Mouse (Mus musculus): ENCODE measurements around the gene Cxcl9. TPM values are rescaled to one million over a fixed set of nuclear protein-coding genes. Genes with fewer than 3 reads are reported as not detected.

Cxcl9 gene
- total RNA-seq, 1 experiment from 2014 or later = 0.12 TPM

DNA sequence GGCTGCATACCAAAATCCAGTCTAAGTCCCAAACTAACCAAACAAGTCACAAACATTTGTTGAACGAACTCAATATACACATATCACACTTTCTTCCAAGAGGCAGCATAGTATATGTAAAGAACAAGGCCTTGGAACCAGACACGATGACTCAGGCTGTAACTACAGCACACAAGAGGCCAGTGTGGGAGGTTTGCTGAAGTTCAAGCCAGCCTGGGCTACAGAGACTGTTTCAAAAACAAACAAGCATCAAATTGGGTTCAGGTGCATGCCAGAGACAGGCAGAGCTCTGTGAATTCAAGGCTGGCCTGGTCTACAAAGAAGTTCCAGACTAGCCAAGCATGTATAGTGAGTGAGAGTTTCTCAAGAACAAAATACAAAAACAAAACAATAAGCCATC is 33.4 kb downstream of the Cxcl9 start:
- ATAC-seq (ENCODE audit: extremely low read depth, insufficient number of reproducible peaks, low FRiP score, poor library complexity, severe bottlenecking) = no peak

- no peak for ATAC-seq (ENCODE audit: extremely low read depth, insufficient number of reproducible peaks, low FRiP score, poor library complexity, severe bottlenecking)
Measured at GRCm38 (mm10) chr5:92291652-92292414, 36.0 kb downstream of the Cxcl9 start.

GRCm38 (mm10) chr5:92287840-92288239 is 40.0 kb downstream of the Cxcl9 start:
- ATAC-seq (ENCODE audit: extremely low read depth, insufficient number of reproducible peaks, low FRiP score, poor library complexity, severe bottlenecking) = no peak

DNA sequence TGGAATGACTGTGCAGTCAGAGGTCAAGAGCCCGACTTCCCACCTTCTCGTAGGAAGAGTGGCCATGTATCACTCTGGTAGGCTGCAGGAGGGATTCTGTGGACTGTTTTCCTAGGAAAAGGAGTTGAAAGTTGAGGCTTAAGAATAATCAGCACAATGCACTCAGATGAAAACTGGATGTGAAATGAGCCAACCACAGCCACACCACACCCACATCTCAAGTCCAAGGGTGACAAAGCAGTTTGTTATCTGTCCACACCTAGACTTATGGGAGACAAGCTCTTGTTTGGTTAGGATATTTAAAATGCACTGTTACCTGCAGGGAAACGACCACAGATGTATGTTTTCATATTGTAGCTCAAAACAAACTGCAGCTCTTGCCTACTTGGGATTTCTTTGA is 44.8 kb downstream of the Cxcl9 start:
- ATAC-seq (ENCODE audit: extremely low read depth, insufficient number of reproducible peaks, low FRiP score, poor library complexity, severe bottlenecking) = no peak

DNA sequence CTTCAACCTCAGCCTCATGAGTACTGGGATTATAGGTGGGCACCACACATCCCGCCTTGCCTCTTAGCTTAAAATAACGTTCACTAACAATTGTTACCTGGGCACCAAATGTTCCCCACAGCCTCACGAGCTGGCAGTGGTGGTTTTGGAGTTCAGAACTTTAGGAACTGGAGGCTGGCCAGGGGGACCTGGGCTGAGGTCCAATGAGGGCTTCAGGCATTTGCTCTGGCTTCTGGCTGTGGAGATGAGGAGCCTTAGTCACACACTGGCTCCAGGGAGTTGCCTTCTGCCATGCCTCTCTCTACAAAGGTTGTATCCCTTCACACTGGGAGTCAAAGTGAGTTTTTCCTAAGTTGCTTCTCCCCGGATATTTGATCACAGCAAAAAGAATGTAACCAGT is 45.3 kb downstream of the Cxcl9 start:
- no peak for ATAC-seq (ENCODE audit: extremely low read depth, insufficient number of reproducible peaks, low FRiP score, poor library complexity, severe bottlenecking)

DNA sequence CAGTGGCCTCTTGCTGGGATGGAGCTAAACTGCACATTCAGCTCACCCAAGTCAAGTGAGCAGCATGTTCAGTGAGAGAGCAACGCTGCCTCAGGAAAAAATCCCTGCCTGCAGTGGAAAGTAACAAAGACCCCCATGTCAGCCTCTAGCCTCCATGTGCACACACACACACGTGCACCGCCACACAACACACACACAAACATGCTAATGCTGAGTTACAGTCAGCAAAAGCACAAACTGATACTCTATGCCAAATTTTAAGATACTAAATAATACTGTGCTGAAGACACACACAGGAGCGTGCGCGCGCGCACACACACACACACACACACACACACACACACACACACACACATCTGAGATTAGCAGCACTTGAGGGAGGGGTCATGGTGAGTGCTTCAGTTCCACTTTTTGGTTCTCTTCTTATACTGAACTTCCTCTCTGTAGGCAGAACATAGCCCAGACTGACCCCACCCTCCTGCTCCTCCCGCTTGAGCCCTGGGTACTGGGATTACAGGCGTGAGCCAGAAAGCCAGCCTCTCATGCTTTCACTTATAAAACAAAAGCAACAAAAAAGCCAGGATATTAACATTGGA is 48.8 kb downstream of the Cxcl9 start:
- peak; percentile 79 for ATAC-seq (ENCODE audit: extremely low read depth, insufficient number of reproducible peaks, low FRiP score, poor library complexity, severe bottlenecking)

DNA sequence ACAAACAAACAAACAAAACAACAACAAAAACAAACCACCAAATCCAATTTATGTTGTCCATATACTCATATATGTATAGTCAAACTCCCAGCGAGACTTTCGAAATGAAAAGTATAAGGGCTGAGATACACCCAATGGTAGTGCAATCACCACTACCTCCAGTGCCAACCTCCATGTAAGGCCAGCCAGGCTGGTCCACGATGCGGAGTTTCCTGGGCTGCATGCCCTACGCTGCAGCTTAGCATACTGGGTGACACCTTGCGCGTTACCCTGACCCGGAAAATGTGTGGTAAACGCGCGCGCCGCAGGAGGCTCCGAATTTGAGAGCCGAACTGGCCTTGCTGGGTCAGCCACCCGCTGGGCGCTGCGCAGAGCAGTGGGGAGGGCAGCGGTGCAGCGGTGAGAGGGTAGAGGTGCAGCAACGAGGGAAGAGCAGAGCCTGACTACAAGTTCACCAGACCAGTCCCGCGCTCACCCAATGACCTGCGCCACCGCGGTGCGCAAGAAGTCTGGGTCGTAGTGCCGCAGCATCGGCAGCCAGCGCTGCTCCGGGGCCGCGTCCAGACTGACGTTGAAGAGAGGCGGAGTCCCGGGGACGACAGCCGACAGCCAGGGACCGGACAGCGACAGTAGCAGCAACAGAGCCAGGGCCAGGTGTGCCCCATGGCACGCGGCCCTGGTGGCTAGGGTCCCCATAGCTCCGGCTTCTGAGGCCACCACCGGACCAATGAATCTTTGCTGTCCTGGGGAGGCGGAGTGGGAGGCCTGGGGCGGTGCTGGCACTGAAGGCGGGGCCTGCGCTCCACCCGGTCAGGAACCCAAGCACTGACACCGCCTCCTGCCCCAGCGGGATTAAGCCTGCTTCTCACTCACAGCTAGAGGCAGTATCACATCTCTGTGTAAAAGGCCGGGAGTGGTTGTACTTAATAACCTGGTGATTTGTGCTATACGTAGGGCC is 50.2 kb downstream of the Cxcl9 start, which contains the start of gene Naaa:
Gene Naaa (minus strand): TSS at position 734 of the 958 bp plus-strand sequence.
- ATAC-seq (ENCODE audit: extremely low read depth, insufficient number of reproducible peaks, low FRiP score, poor library complexity, severe bottlenecking) = peak; percentile 85

Other genes with a start within 250 kb of the Cxcl9 start
- 117 and 139 TPM in 2 replicates for gene G3bp2, start 244.4 kb downstream of the Cxcl9 start, total RNA-seq (2017)
- gene Uso1, start 190.1 kb downstream of the Cxcl9 start, total RNA-seq (2017) = 29.8 and 30.3 TPM in 2 replicates
- gene U90926, start 112.7 kb downstream of the Cxcl9 start, total RNA-seq (2017) = not detected in 2 replicates
- 0.86 and 1.0 TPM in 2 replicates for gene Ppef2, start 71.8 kb downstream of the Cxcl9 start, total RNA-seq (2017)
- 42.5 and 43.8 TPM in 2 replicates for gene Naaa, start 49.9 kb downstream of the Cxcl9 start, total RNA-seq (2017)
- 41.9 and 50.0 TPM in 2 replicates for gene Sdad1, start 17.6 kb downstream of the Cxcl9 start, total RNA-seq (2017)
- 0.49 TPM in 1 of 2 replicates, not detected in the other for gene Art3, start 3.7 kb upstream of the Cxcl9 start, total RNA-seq (2017)
- gene Cxcl10, start 20.8 kb upstream of the Cxcl9 start, total RNA-seq (2017) = 2.6 and 6.2 TPM in 2 replicates
- 42.7 and 43.7 TPM in 2 replicates for gene Nup54, start 107.1 kb upstream of the Cxcl9 start, total RNA-seq (2017)
- gene Scarb2, start 178.8 kb upstream of the Cxcl9 start, total RNA-seq (2017) = 63.6 and 64.9 TPM in 2 replicates
- not detected in 2 replicates for gene Fam47e, start 227.0 kb upstream of the Cxcl9 start, total RNA-seq (2017)

Data from neutrophil, adult 5-6 weeks (primary cell).